Mouse (Mus musculus) lung, postnatal 0 days (tissue): Measurements from ENCODE around the gene Ddx56. TPM values are rescaled to one million over a fixed set of nuclear protein-coding genes. Genes with fewer than 3 reads are reported as not detected.

ENCODE experiments used
- ATAC-seq: fragments of 200-750 bp; cut with Nextera tagmentation; 2 replicates; pipeline ENCODE4 v1.8.0; 2017; ENCODE audit warnings: moderate library complexity
- DNase-seq: peaks from one replicate; pipeline ENCODE4 v3.0.0-alpha.2; 2016; ENCODE audit warnings: low spot score
- H3K27ac ChIP-seq: fragments of 300-500 bp; sonication (generic); 2 replicates; pipeline ENCODE4 v1.5.1; 2014; ENCODE audit warnings: antibody characterized with exemption, mild to moderate bottlenecking, low read length, mixed read lengths
- H3K27me3 ChIP-seq: fragments of 300-500 bp; sonication (generic); replicated peaks from 2 replicates; pipeline ENCODE4 v1.6.1; 2014; ENCODE audit warnings: low read length, mixed read lengths; ENCODE audit not compliant: insufficient read depth
- H3K36me3 ChIP-seq: fragments of 300-500 bp; sonication (generic); 2 replicates; pipeline ENCODE4 v1.6.1; 2014; ENCODE audit warnings: low read length, mixed read lengths; ENCODE audit not compliant: insufficient read depth
- H3K4me1 ChIP-seq: fragments of 300-500 bp; sonication (generic); 2 replicates; pipeline ENCODE4 v1.6.1; 2014; ENCODE audit warnings: antibody characterized with exemption, low read depth, low read length, mixed read lengths; ENCODE audit not compliant: insufficient read depth
- H3K4me2 ChIP-seq: fragments of 300-500 bp; sonication (generic); replicated peaks from 2 replicates; pipeline ENCODE4 v1.6.1; 2014; ENCODE audit warnings: low read depth, mild to moderate bottlenecking, low read length, moderate library complexity, mixed read lengths
- H3K4me3 ChIP-seq: fragments of 300-500 bp; sonication (generic); 2 replicates; pipeline ENCODE4 v1.5.1; 2014; ENCODE audit warnings: low read depth, low read length
- H3K9ac ChIP-seq: fragments of 300-500 bp; sonication (generic); replicated peaks from 2 replicates; pipeline ENCODE4 v1.6.1; 2014; ENCODE audit warnings: low read depth, mild to moderate bottlenecking
- H3K9me3 ChIP-seq: fragments of 300-500 bp; sonication (generic); 2 replicates; pipeline ENCODE4 v1.6.1; 2016; ENCODE audit warnings: low read length, mixed read lengths
- CTCF ChIP-seq: IDR thresholded peaks from 2 replicates; pipeline ENCODE4 v1.5.1; 2016; ENCODE audit warnings: antibody characterized with exemption, mild to moderate bottlenecking
- EP300 ChIP-seq: IDR thresholded peaks from 2 replicates; pipeline ENCODE4 v1.6.1; 2016; ENCODE audit warnings: antibody characterized with exemption, mild to moderate bottlenecking, control low read depth
- WGBS: fragments of 180-500 bp; shearing (Covaris S2); extraction: QIAGEN DNeasy Blood & Tissue Kit; methylation state at CpG from one replicate; pipeline ENCODE4 v1.1.7; 2014; 5-methylcytosine and 5-hydroxymethylcytosine counted together
- polyA plus RNA-seq: library from polyadenylated mRNA; unstranded; fragments of >200 nt; fragmentation: Nextera tagmentation; extraction: Ambion mirVana; gene quantifications from 2 replicates; pipeline ENCODE4 v1.2.1, GENCODE M21; 2015

Ddx56 gene
- polyA plus RNA-seq, 1 experiment from 2014 or later: 41.9 TPM

GRCm38 (mm10) chr11:6299435-6299834, 31.9 kb upstream of the Ddx56 start:
- no peak for TF ChIP-seq EP300
- H3K36me3 ChIP-seq: peaks cover 11% of the 10 kb centered on the region; the same call in 1 of the 2 replicates
- ATAC-seq: peak; percentile 23; the same call in 1 of the 2 replicates

GRCm38 (mm10) chr11:6296077-6296476, 28.5 kb upstream of the Ddx56 start:
- ATAC-seq (no peak), DNase-seq (peak; percentile 35)
- Histone ChIP-seq H3K4me3 (no peak overlapping the region), H3K9me3 (no peaks in the 10 kb centered on the region), H3K36me3 (peaks cover 11% of the 10 kb centered on the region; the same call in 1 of the 2 replicates), H3K27ac (peak overlapping the region; percentile 49; the same call in 1 of the 2 replicates), H3K4me1 (peaks cover 1% of the 10 kb centered on the region; the same call in 1 of the 2 replicates), H3K9ac (no peak overlapping the region), H3K27me3 (no peaks in the 10 kb centered on the region), H3K4me2 (no peak overlapping the region)
- TF ChIP-seq EP300 (peak; percentile 43; the same call in 1 of the 2 replicates), CTCF (no peak)

More at GRCm38 (mm10) chr11:6299435-6299834, 31.9 kb upstream of the Ddx56 start:
- H3K9ac ChIP-seq: no peak overlapping the region
- no peaks in the 10 kb centered on the region for H3K4me1 ChIP-seq
- 58% methylated on average over 2 of the region's 2 CpGs for WGBS
- peak; percentile 50 for DNase-seq
- H3K9me3 ChIP-seq: no peaks in the 10 kb centered on the region
- no peak overlapping the region for H3K4me2 ChIP-seq
- no peak overlapping the region for H3K27ac ChIP-seq
- no peak overlapping the region for H3K4me3 ChIP-seq
- no peaks in the 10 kb centered on the region for H3K27me3 ChIP-seq

GRCm38 (mm10) chr11:6294632-6295031, 27.1 kb upstream of the Ddx56 start:
- peaks cover 5% of the 10 kb centered on the region; the same call in 1 of the 2 replicates for H3K36me3 ChIP-seq
- no peaks in the 10 kb centered on the region for H3K9me3 ChIP-seq
- ATAC-seq (no peak), DNase-seq (no peak)
- H3K4me1 ChIP-seq: peaks cover 4% of the 10 kb centered on the region; the same call in 1 of the 2 replicates
- no peak for TF ChIP-seq EP300
- TF ChIP-seq CTCF: no peak
- H3K27me3 ChIP-seq: no peaks in the 10 kb centered on the region
- H3K9ac ChIP-seq: no peak overlapping the region
- H3K4me3 ChIP-seq: no peak overlapping the region
- H3K4me2 ChIP-seq: no peak overlapping the region
- H3K27ac ChIP-seq: no peak overlapping the region
- WGBS: 80% methylated on average over 4 of the region's 4 CpGs

GRCm38 (mm10) chr11:6293601-6294000, 26.0 kb upstream of the Ddx56 start:
- Histone ChIP-seq H3K4me1 (peaks cover 4% of the 10 kb centered on the region; the same call in 1 of the 2 replicates), H3K36me3 (peaks cover 5% of the 10 kb centered on the region; the same call in 1 of the 2 replicates), H3K4me3 (no peak overlapping the region), H3K9ac (no peak overlapping the region), H3K27ac (no peak overlapping the region), H3K4me2 (no peak overlapping the region), H3K9me3 (no peaks in the 10 kb centered on the region), H3K27me3 (no peaks in the 10 kb centered on the region)
- 92% methylated on average over 2 of the region's 2 CpGs for WGBS
- ATAC-seq: no peak
- no peak for DNase-seq
- no peak for TF ChIP-seq EP300
- TF ChIP-seq CTCF: no peak

GRCm38 (mm10) chr11:6292988-6293349, 25.4 kb upstream of the Ddx56 start:
- no peak for DNase-seq
- Histone ChIP-seq H3K9ac (no peak overlapping the region), H3K4me2 (peak overlapping the region; percentile 70), H3K27ac (0 out of 2 replicates have a peak overlapping the region, but pooled peaks have one; percentile 97), H3K4me3 (peak overlapping the region; percentile 75; the same call in 1 of the 2 replicates), H3K36me3 (no peaks in the 10 kb centered on the region), H3K27me3 (no peaks in the 10 kb centered on the region), H3K4me1 (peaks cover 4% of the 10 kb centered on the region; the same call in 1 of the 2 replicates), H3K9me3 (no peaks in the 10 kb centered on the region)
- 86% methylated on average over 4 of the region's 4 CpGs for WGBS
- no peak for ATAC-seq
- TF ChIP-seq EP300: no peak
- TF ChIP-seq CTCF: no peak

- TF ChIP-seq EP300 (no peak), CTCF (peak; percentile 61)
- peak overlapping the region; percentile 97 for H3K27ac ChIP-seq
- WGBS: 13% methylated on average over 33 of the region's 33 CpGs
- H3K9ac ChIP-seq: peak overlapping the region; percentile 71
- H3K4me1 ChIP-seq: peaks cover 4% of the 10 kb centered on the region; the same call in 1 of the 2 replicates
- no peaks in the 10 kb centered on the region for H3K36me3 ChIP-seq
- H3K27me3 ChIP-seq: no peaks in the 10 kb centered on the region
- DNase-seq: peak; percentile 93
- peak overlapping the region; percentile 75 for H3K4me3 ChIP-seq
- peak; percentile 78 for ATAC-seq
- peak overlapping the region; percentile 70 for H3K4me2 ChIP-seq
- no peaks in the 10 kb centered on the region for H3K9me3 ChIP-seq
These were observed 24.8 kb upstream of the Ddx56 start for GRCm38 (mm10) chr11:6292116-6292987.
